Mouse (Mus musculus) myocyte (in vitro differentiated cells): ENCODE results near the gene 1600014C23Rik. TPM values are rescaled to one million over a fixed set of nuclear protein-coding genes. Genes with fewer than 3 reads are reported as not detected.

Experiments used
- H3K27me3 ChIP-seq: one replicate; pipeline ENCODE4 v1.6.1; 2011; ENCODE audit not compliant: control insufficient read depth, insufficient read depth, insufficient read length
- H3K36me3 ChIP-seq: one replicate; pipeline ENCODE4 v1.6.1; 2011; ENCODE audit not compliant: control insufficient read depth, insufficient read depth
- H3K4me2 ChIP-seq: one replicate; pipeline ENCODE4 v1.6.1; 2011; ENCODE audit warnings: low read depth, control low read depth
- H3K4me3 ChIP-seq: one replicate; pipeline ENCODE4 v1.5.1; 2011; ENCODE audit warnings: mild to moderate bottlenecking, control low read depth, moderate library complexity
- H3K79me2 ChIP-seq: one replicate; pipeline ENCODE4 v1.6.1; 2011; ENCODE audit not compliant: control insufficient read depth, insufficient read depth
- H3ac ChIP-seq: one replicate; pipeline ENCODE4 v1.6.1; 2011; ENCODE audit not compliant: control insufficient read depth, insufficient read length
- CEBPB ChIP-seq: IDR thresholded peaks from 2 replicates; pipeline ENCODE4 v1.6.1; 2011; ENCODE audit warnings: mild to moderate bottlenecking, moderate library complexity; ENCODE audit not compliant: poor library complexity, insufficient read depth, severe bottlenecking
- E2F4 ChIP-seq: IDR thresholded peaks from one replicate; pipeline ENCODE4 v1.6.1; 2011; ENCODE audit warnings: mild to moderate bottlenecking, control low read depth, moderate library complexity; ENCODE audit not compliant: insufficient read depth
- MAX ChIP-seq: IDR thresholded peaks from one replicate; pipeline ENCODE4 v1.6.1; 2011; ENCODE audit warnings: low read depth, mild to moderate bottlenecking, control low read depth
- MYOD1 ChIP-seq, 3 experiments: IDR thresholded peaks; one replicate each; pipeline ENCODE4 v1.6.1; 2011; ENCODE audit warnings: control low read depth in 2 of 3, low read depth in 2 of 3, mild to moderate bottlenecking in 2 of 3, moderate library complexity in 1 of 3; ENCODE audit not compliant: insufficient read length in 2 of 3, control insufficient read depth in 1 of 3
- MYOG ChIP-seq, 3 experiments: IDR thresholded peaks; one replicate each; pipeline ENCODE4 v1.6.1; 2011; ENCODE audit warnings: control low read depth in 2 of 3, low read depth in 2 of 3, mild to moderate bottlenecking in 2 of 3; ENCODE audit not compliant: insufficient read length in 2 of 3, control insufficient read depth in 1 of 3, insufficient read depth in 1 of 3
- POLR2A ChIP-seq: IDR thresholded peaks from one replicate; pipeline ENCODE4 v1.6.1; 2011; ENCODE audit warnings: low read depth, mild to moderate bottlenecking, control low read depth, moderate library complexity; ENCODE audit not compliant: insufficient read length
- POLR2AphosphoS2 ChIP-seq: IDR thresholded peaks from one replicate; pipeline ENCODE4 v1.6.1; 2011; ENCODE audit warnings: low read depth, control low read depth; ENCODE audit not compliant: insufficient read length
- REST ChIP-seq: IDR thresholded peaks from one replicate; pipeline ENCODE4 v1.6.1; 2011; ENCODE audit warnings: mild to moderate bottlenecking, control low read depth, moderate library complexity; ENCODE audit not compliant: insufficient read depth, insufficient read length
- SRF ChIP-seq: IDR thresholded peaks from one replicate; pipeline ENCODE4 v1.6.1; 2011; ENCODE audit warnings: low read depth; ENCODE audit not compliant: control insufficient read depth, insufficient read length
- TCF12 ChIP-seq: IDR thresholded peaks from one replicate; pipeline ENCODE4 v1.6.1; 2011; ENCODE audit warnings: mild to moderate bottlenecking, control low read depth; ENCODE audit not compliant: poor library complexity, insufficient read depth, severe bottlenecking
- TCF3 ChIP-seq: IDR thresholded peaks from one replicate; pipeline ENCODE4 v1.6.1; 2011; ENCODE audit warnings: low read depth, control low read depth; ENCODE audit not compliant: insufficient read length
- USF1 ChIP-seq: IDR thresholded peaks from one replicate; pipeline ENCODE4 v1.6.1; 2011; ENCODE audit warnings: low read depth, mild to moderate bottlenecking, control low read depth, moderate library complexity
- polyA plus RNA-seq: library from polyadenylated mRNA; unstranded; fragments of >200 nt; fragmentation: generic; extraction: Trizol; gene quantifications from one replicate; pipeline ENCODE4 v1.2.1, GENCODE M21; 2012; ENCODE audit warnings: missing spikeins

1600014C23Rik gene
- polyA plus RNA-seq, 1 experiment, result 0.17 TPM

DNA sequence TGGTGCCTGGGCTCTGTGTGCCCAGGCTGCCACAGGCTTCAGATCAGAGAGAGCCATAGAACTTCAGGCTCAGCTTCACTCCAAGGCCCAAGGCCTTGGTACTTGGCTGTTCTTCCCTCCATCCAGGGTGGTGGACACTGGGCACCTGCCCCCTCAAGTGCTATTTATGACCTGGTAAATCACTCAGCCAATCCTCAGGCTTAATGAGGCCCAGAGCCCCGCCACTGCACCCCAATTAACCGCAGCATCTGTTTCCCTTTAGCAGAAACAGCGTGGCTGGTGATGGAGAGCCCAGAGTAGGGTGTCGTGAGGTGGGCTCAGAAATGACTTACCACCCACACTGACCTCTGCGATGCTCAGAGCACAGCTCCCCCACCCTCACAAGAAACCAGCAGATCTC is 23.2 kb upstream of the 1600014C23Rik start:
- H3ac ChIP-seq, result no peak overlapping the region
- no peak overlapping the region for H3K4me3 ChIP-seq
- peak in 1 of 3 experiments; percentile 3 for TF ChIP-seq MYOG (IDR thresholded peaks at IDR 0.05; ENCODE audit: control insufficient read depth in 1 of 3, insufficient read depth in 1 of 3, insufficient read length in 2 of 3, low read depth in 2 of 3)
- TF ChIP-seq MYOD1 (IDR thresholded peaks at IDR 0.05; ENCODE audit: control insufficient read depth in 1 of 3, insufficient read length in 2 of 3, low read depth in 2 of 3), result peak; percentile 21 to 62 (median 32)
- no peak for TF ChIP-seq POLR2A
- H3K4me2 ChIP-seq, result no peak overlapping the region
- no peaks in the 10 kb centered on the region for H3K27me3 ChIP-seq
- no peaks in the 10 kb centered on the region for H3K79me2 ChIP-seq
- no peaks in the 10 kb centered on the region for H3K36me3 ChIP-seq

DNA sequence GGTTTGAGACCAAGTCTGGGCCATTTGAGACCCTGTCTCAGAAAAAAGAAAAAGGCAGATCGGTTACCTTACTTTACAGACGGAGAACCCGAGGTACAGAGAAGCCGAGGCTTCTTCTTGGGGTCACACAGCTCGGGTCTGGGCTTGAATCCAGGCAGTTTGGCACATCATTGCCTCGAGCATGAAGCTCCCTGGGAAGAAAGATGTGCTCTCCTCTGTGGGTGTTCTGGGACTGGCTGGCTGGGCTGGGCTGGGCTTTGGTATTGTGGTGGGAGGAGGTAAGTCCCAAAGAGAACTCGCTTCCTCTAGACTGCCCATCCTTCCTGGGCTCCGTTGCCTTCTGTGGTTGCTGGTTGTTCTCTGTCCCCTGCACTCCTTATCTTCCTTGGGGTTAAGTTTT is 22.7 kb upstream of the 1600014C23Rik start:
- no peak overlapping the region for H3ac ChIP-seq
- H3K36me3 ChIP-seq, result no peaks in the 10 kb centered on the region
- no peaks in the 10 kb centered on the region for H3K79me2 ChIP-seq
- H3K4me3 ChIP-seq, result no peak overlapping the region
- no peak for TF ChIP-seq CEBPB
- TF ChIP-seq MAX, result no peak
- no peak for TF ChIP-seq POLR2A
- no peak for TF ChIP-seq USF1
- TF ChIP-seq TCF3, result no peak
- TF ChIP-seq MYOG (IDR thresholded peaks at IDR 0.05; ENCODE audit: control insufficient read depth in 1 of 3, insufficient read depth in 1 of 3, insufficient read length in 2 of 3, low read depth in 2 of 3), result no peak
- no peak for TF ChIP-seq MYOD1 (IDR thresholded peaks at IDR 0.05; ENCODE audit: control insufficient read depth in 1 of 3, insufficient read length in 2 of 3, low read depth in 2 of 3)
- no peak for TF ChIP-seq POLR2AphosphoS2
- peak overlapping the region; percentile 3 for H3K4me2 ChIP-seq
- H3K27me3 ChIP-seq, result no peaks in the 10 kb centered on the region

- TF ChIP-seq MAX (no peak), SRF (no peak), MYOG (IDR thresholded peaks at IDR 0.05; ENCODE audit: control insufficient read depth in 1 of 3, insufficient read depth in 1 of 3, insufficient read length in 2 of 3, low read depth in 2 of 3) (no peak), CEBPB (no peak), TCF12 (no peak), POLR2AphosphoS2 (no peak), MYOD1 (IDR thresholded peaks at IDR 0.05; ENCODE audit: control insufficient read depth in 1 of 3, insufficient read length in 2 of 3, low read depth in 2 of 3) (no peak), POLR2A (no peak), REST (no peak), TCF3 (no peak), E2F4 (no peak), USF1 (no peak)
- no peak overlapping the region for H3K4me3 ChIP-seq
- H3K27me3 ChIP-seq, result no peaks in the 10 kb centered on the region
- H3K4me2 ChIP-seq, result no peak overlapping the region
- no peaks in the 10 kb centered on the region for H3K36me3 ChIP-seq
- no peak overlapping the region for H3ac ChIP-seq
- H3K79me2 ChIP-seq, result no peaks in the 10 kb centered on the region
These were observed 20.7 kb upstream of the 1600014C23Rik start for GRCm38 (mm10) chr17:45754186-45754862.

GRCm38 (mm10) chr17:45752678-45753077 is 19.0 kb upstream of the 1600014C23Rik start:
- Histone ChIP-seq H3K4me2 (peak overlapping the region; percentile 63), H3K79me2 (no peaks in the 10 kb centered on the region), H3ac (no peak overlapping the region), H3K27me3 (no peaks in the 10 kb centered on the region), H3K4me3 (no peak overlapping the region), H3K36me3 (no peaks in the 10 kb centered on the region)
- TF ChIP-seq REST (no peak), TCF12 (no peak), MYOG (IDR thresholded peaks at IDR 0.05; ENCODE audit: control insufficient read depth in 1 of 3, insufficient read depth in 1 of 3, insufficient read length in 2 of 3, low read depth in 2 of 3) (peak in 2 of 3 experiments; percentile 43 to 72), TCF3 (peak; percentile 46), CEBPB (peak; percentile 38; the same call in 1 of the 2 replicates), E2F4 (no peak), MYOD1 (IDR thresholded peaks at IDR 0.05; ENCODE audit: control insufficient read depth in 1 of 3, insufficient read length in 2 of 3, low read depth in 2 of 3) (peak in 2 of 3 experiments; percentile 28 to 75), POLR2AphosphoS2 (no peak), USF1 (no peak), SRF (no peak), POLR2A (no peak), MAX (no peak)

DNA sequence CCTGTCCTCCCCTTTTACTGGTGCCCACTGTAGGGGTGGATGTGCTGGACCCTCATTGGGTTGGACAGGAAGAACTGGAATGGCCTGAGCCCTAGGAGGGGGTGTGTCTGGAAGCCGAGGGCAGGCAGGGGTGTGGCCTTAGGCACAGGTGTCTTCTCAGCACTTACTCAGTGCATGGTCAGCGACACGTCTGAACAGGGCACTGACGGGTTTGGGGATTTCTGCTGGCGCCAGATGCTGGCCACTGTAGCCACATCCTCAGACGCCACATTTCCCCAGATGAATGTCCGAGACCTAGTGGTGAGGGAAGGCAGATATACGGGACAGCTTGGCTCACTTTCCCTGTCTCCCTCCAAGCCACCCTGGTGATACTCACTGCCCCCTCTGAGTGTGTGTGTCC is 18.4 kb upstream of the 1600014C23Rik start:
- TF ChIP-seq POLR2AphosphoS2 (no peak), MYOD1 (IDR thresholded peaks at IDR 0.05; ENCODE audit: control insufficient read depth in 1 of 3, insufficient read length in 2 of 3, low read depth in 2 of 3) (peak in 1 of 3 experiments; percentile 68), TCF12 (no peak)
- no peak overlapping the region for H3ac ChIP-seq
- H3K4me3 ChIP-seq, result no peak overlapping the region

More for the DNA sequence above, 18.4 kb upstream of the 1600014C23Rik start:
- no peaks in the 10 kb centered on the region for H3K27me3 ChIP-seq
- H3K36me3 ChIP-seq, result no peaks in the 10 kb centered on the region
- H3K79me2 ChIP-seq, result no peaks in the 10 kb centered on the region
- H3K4me2 ChIP-seq, result peak overlapping the region; percentile 63
